Mouse (Mus musculus) ES-E14 (cell line): ENCODE results near the gene Vash2. TPM values are rescaled to one million over a fixed set of nuclear protein-coding genes. Genes with fewer than 3 reads are reported as not detected.

ENCODE experiments used
- DNase-seq: peaks from one replicate; pipeline ENCODE4 v3.0.0-alpha.2; 2013; ENCODE audit warnings: low read depth, low spot score
- H3K27ac ChIP-seq: 2 replicates; pipeline ENCODE4 v1.5.1; 2012; ENCODE audit warnings: low read depth, mild to moderate bottlenecking, low read length, moderate library complexity, mixed read lengths; ENCODE audit not compliant: poor library complexity, insufficient read depth, severe bottlenecking
- H3K36me3 ChIP-seq: 2 replicates; pipeline ENCODE4 v1.6.1; 2012; ENCODE audit warnings: mild to moderate bottlenecking, low read length, moderate library complexity, mixed read lengths; ENCODE audit not compliant: control insufficient read depth, poor library complexity, insufficient read depth, severe bottlenecking
- H3K4me1 ChIP-seq, 2 experiments: fragments of 150-350 bp in 1 of 2; sonication (generic) in 1 of 2; 2 replicates each; pipeline ENCODE4 v1.6.1; 2012; ENCODE audit warnings: low read length in 2 of 2, mild to moderate bottlenecking in 1 of 2, mixed read lengths in 1 of 2; ENCODE audit not compliant: control insufficient read depth in 2 of 2, insufficient read depth in 2 of 2, poor library complexity in 1 of 2
- H3K4me3 ChIP-seq, 2 experiments: fragments of 150-350 bp in 1 of 2; sonication (generic) in 1 of 2; 2 replicates each; pipeline ENCODE4 v1.5.1; 2012; ENCODE audit warnings: low read length in 2 of 2, low read depth in 1 of 2, mild to moderate bottlenecking in 1 of 2, mixed read lengths in 1 of 2; ENCODE audit not compliant: insufficient read depth in 1 of 2, poor library complexity in 1 of 2, severe bottlenecking in 1 of 2
- H3K9ac ChIP-seq: 2 replicates; pipeline ENCODE4 v1.6.1; 2012; ENCODE audit warnings: low read depth, mild to moderate bottlenecking, low read length, mixed read lengths; ENCODE audit not compliant: poor library complexity, insufficient read depth, severe bottlenecking
- H3K9me3 ChIP-seq: fragments of 150-350 bp; sonication (generic); 2 replicates; pipeline ENCODE4 v1.6.1; 2012; ENCODE audit warnings: low read depth, mild to moderate bottlenecking, low read length; ENCODE audit not compliant: control insufficient read depth, insufficient read depth
- CHD2 ChIP-seq: IDR thresholded peaks from 2 replicates; pipeline ENCODE4 v1.6.1; 2014; ENCODE audit warnings: mild to moderate bottlenecking, low read depth, low read length, inconsistent platforms
- HCFC1 ChIP-seq: IDR thresholded peaks from 2 replicates; pipeline ENCODE4 v1.6.1; 2012; ENCODE audit warnings: low read length, inconsistent platforms, borderline replicate concordance; ENCODE audit not compliant: insufficient read depth
- MAFK ChIP-seq: IDR thresholded peaks from 2 replicates; pipeline ENCODE4 v1.6.1; 2014; ENCODE audit warnings: mild to moderate bottlenecking, low read depth, low read length, inconsistent platforms; ENCODE audit not compliant: insufficient read depth
- ZC3H11A ChIP-seq: IDR thresholded peaks from 2 replicates; pipeline ENCODE4 v1.6.1; 2012; ENCODE audit warnings: low read depth, mild to moderate bottlenecking, inconsistent platforms, low read length, borderline replicate concordance
- ZNF384 ChIP-seq: IDR thresholded peaks from 2 replicates; pipeline ENCODE4 v1.6.1; 2012; ENCODE audit warnings: low read depth, low read length, inconsistent platforms
- in situ Hi-C, 2 experiments: fragments of 600-800 bp; cut with MboI; formaldehyde crosslinking; loops; one replicate each; pipeline ENCODE4 v1.15.1; 2025; ENCODE audit warnings: low sequenced_read_pairs in 2 of 2, inconsistent platforms in 1 of 2; ENCODE audit not compliant: unreplicated experiment in 2 of 2
- total RNA-seq: library from RNA; depleted of rRNA; stranded (reverse); fragments of 300-350 nt; gene quantifications from 2 replicates; pipeline ENCODE4 v1.2.3, GENCODE M21; 2012

The Vash2 gene
- total RNA-seq, 1 experiment, result 2.6 TPM

DNA sequence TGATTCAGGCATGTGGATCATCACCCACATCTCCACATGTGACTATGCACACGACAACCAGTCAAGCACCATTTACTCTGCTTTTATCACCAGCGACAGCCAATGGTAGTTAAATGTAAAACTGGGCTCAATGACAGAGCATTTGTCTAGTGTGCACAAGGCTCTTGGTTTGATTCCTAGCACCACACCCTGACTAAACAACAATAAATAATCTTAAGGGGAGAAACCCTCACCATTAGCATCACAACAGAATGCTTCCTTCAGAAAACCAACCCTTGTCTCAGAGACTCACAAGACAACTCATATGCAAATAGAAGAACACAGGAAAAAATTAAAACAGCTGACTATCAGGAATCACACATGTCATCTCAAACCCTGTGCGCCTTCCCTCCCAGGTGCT is 35.2 kb upstream of the Vash2 start:
- H3K27ac ChIP-seq, result no peak overlapping the region
- TF ChIP-seq ZC3H11A, result no peak
- no peak for TF ChIP-seq CHD2
- no peak for TF ChIP-seq HCFC1
- TF ChIP-seq MAFK, result no peak
- in situ Hi-C loops, result no loop called here
- H3K9ac ChIP-seq, result no peak overlapping the region
- no peak overlapping the region for H3K4me3 ChIP-seq
- H3K4me1 ChIP-seq, result peaks cover 2% of the 10 kb centered on the region in 2 experiments; a peak in 1 of 4 replicates
- H3K9me3 ChIP-seq, result no peaks in the 10 kb centered on the region
- peaks cover 7% of the 10 kb centered on the region; the same call in 1 of the 2 replicates for H3K36me3 ChIP-seq
- no peak for DNase-seq

GRCm38 (mm10) chr1:191008707-191009106 is 29.6 kb upstream of the Vash2 start:
- Histone ChIP-seq H3K9me3 (no peaks in the 10 kb centered on the region), H3K4me1 (no peaks in the 10 kb centered on the region), H3K27ac (no peak overlapping the region), H3K4me3 (no peak overlapping the region), H3K9ac (no peak overlapping the region), H3K36me3 (peaks cover 13% of the 10 kb centered on the region; the same call in 1 of the 2 replicates)
- TF ChIP-seq ZC3H11A, result 0 out of 2 replicates have a peak, but pooled peaks have one; percentile 2
- TF ChIP-seq HCFC1, result no peak
- in situ Hi-C loops, result no loop called here
- DNase-seq, result peak; percentile 20

- in situ Hi-C loops, result no loop called here
- no peak for DNase-seq
- H3K4me1 ChIP-seq, result no peaks in the 10 kb centered on the region
- no peak overlapping the region for H3K27ac ChIP-seq
- no peak overlapping the region for H3K9ac ChIP-seq
- no peak overlapping the region for H3K4me3 ChIP-seq
- TF ChIP-seq CHD2, result no peak
- no peaks in the 10 kb centered on the region for H3K9me3 ChIP-seq
- H3K36me3 ChIP-seq, result peaks cover 3% of the 10 kb centered on the region; the same call in 1 of the 2 replicates
These were observed 23.1 kb upstream of the Vash2 start for GRCm38 (mm10) chr1:191002201-191002600.

GRCm38 (mm10) chr1:191000686-191001085 is 21.6 kb upstream of the Vash2 start:
- no peak for DNase-seq
- H3K4me1 ChIP-seq, result no peaks in the 10 kb centered on the region
- TF ChIP-seq MAFK, result no peak
- no peak for TF ChIP-seq CHD2
- TF ChIP-seq HCFC1, result no peak
- no peak for TF ChIP-seq ZNF384
- no peak for TF ChIP-seq ZC3H11A
- no peak overlapping the region for H3K27ac ChIP-seq
- no peak overlapping the region for H3K4me3 ChIP-seq
- no peak overlapping the region for H3K9ac ChIP-seq
- H3K9me3 ChIP-seq, result no peaks in the 10 kb centered on the region
- in situ Hi-C loops, result no loop called here
- H3K36me3 ChIP-seq, result peaks cover 3% of the 10 kb centered on the region; the same call in 1 of the 2 replicates

GRCm38 (mm10) chr1:190998027-190998426 is 18.9 kb upstream of the Vash2 start:
- no peak overlapping the region for H3K27ac ChIP-seq
- in situ Hi-C loops, result no loop called here
- H3K9me3 ChIP-seq, result no peaks in the 10 kb centered on the region
- TF ChIP-seq HCFC1 (no peak), CHD2 (no peak), ZC3H11A (no peak), ZNF384 (no peak), MAFK (no peak)
- H3K36me3 ChIP-seq, result no peaks in the 10 kb centered on the region
- no peaks in the 10 kb centered on the region for H3K4me1 ChIP-seq
- no peak overlapping the region for H3K9ac ChIP-seq
- DNase-seq, result no peak
- no peak overlapping the region for H3K4me3 ChIP-seq
